In genomic region chr11:60209933-60210249, GRCm38 (mm10) we compare ENCODE assay signal across 8 mouse cellular contexts. TPM values are rescaled to one million over a fixed set of nuclear protein-coding genes. Genes with fewer than 3 reads are reported as not detected.
DNase-seq lines count a peak whose midpoint lies in the region; ATAC-seq and TF ChIP-seq lines count a peak whose summit lies in the region.

No protein-coding gene starts in this region.

- H3K4me1 ChIP-seq in cerebellum, adult 2 months (ENCODE audit: control insufficient read depth, insufficient read depth, low read length), result peaks cover 19% of the 10 kb centered on the region
- peaks cover 43% of the 10 kb centered on the region for H3K4me1 ChIP-seq in neural tube, embryonic 11.5 days (ENCODE audit: control insufficient read depth, insufficient read depth, low read length)
- H3K4me1 ChIP-seq in liver, embryonic 11.5 days (replicated peaks; ENCODE audit: control insufficient read depth, insufficient read depth, low read length), result peaks cover 73% of the 10 kb centered on the region
- peaks cover 22% of the 10 kb centered on the region for H3K4me1 ChIP-seq in stomach, postnatal 0 days (replicated peaks; ENCODE audit: control insufficient read depth, insufficient read depth)

- WGBS in cerebellum, adult 2 months, result 40% methylated on average over 2 of the region's 2 CpGs
- 4% methylated on average over 2 of the region's 2 CpGs for WGBS in neural tube, embryonic 11.5 days
- 7% methylated on average over 2 of the region's 2 CpGs for WGBS in liver, embryonic 11.5 days
- WGBS in stomach, postnatal 0 days, result 2% methylated on average over 2 of the region's 2 CpGs

- no peak for DNase-seq in cerebellum, adult 2 months
- no peak for DNase-seq in cerebellum, adult 11 months
- DNase-seq in neural tube, embryonic 11.5 days (ENCODE audit: low spot score), result no peak
- no peak for DNase-seq in neural tube, embryonic 10.5 days (ENCODE audit: extremely low spot score, low spot score)
- DNase-seq in liver, embryonic 11.5 days (ENCODE audit: low spot score), result no peak
- no peak for DNase-seq in stomach, postnatal 0 days (ENCODE audit: low spot score)
- DNase-seq in cerebellum, postnatal 36 days, result no peak
- DNase-seq in c-Kit-positive CD71-positive TER-119-positive erythroid progenitor cells, embryonic 14.5 days (ENCODE audit: low spot score), result no peak

- peak overlapping the region; percentile 58 for H3K4me2 ChIP-seq in neural tube, embryonic 11.5 days (ENCODE audit: low read depth)
- H3K4me2 ChIP-seq in liver, embryonic 11.5 days, result peak overlapping the region; percentile 98
- peak overlapping the region; percentile 81 for H3K4me2 ChIP-seq in stomach, postnatal 0 days (replicated peaks; ENCODE audit: low read depth)

- H3K27ac ChIP-seq in cerebellum, adult 2 months (ENCODE audit: insufficient read depth, low read length), result peak overlapping the region; percentile 45; the same call in 1 of the 2 replicates
- H3K27ac ChIP-seq in neural tube, embryonic 11.5 days (ENCODE audit: low read depth, low read length), result 0 out of 2 replicates have a peak overlapping the region, but pooled peaks have one; percentile 15
- peak overlapping the region; percentile 84 for H3K27ac ChIP-seq in liver, embryonic 11.5 days (ENCODE audit: low read depth, low read length)
- peak overlapping the region; percentile 78 for H3K27ac ChIP-seq in stomach, postnatal 0 days (replicated peaks)

- H3K9ac ChIP-seq in neural tube, embryonic 11.5 days (ENCODE audit: low read length), result peak overlapping the region; percentile 45
- H3K9ac ChIP-seq in liver, embryonic 11.5 days (ENCODE audit: low read depth, low read length), result peak overlapping the region; percentile 79
- H3K9ac ChIP-seq in stomach, postnatal 0 days (ENCODE audit: low read length), result peak overlapping the region; percentile 59

- no peaks in the 10 kb centered on the region for H3K9me3 ChIP-seq in neural tube, embryonic 11.5 days (ENCODE audit: control insufficient read depth, low read length)
- no peaks in the 10 kb centered on the region for H3K9me3 ChIP-seq in liver, embryonic 11.5 days (ENCODE audit: control insufficient read depth, low read length)
- no peaks in the 10 kb centered on the region for H3K9me3 ChIP-seq in stomach, postnatal 0 days (ENCODE audit: control insufficient read depth, low read length)

- TF ChIP-seq POLR2A in cerebellum, adult 2 months (IDR thresholded peaks at IDR 0.05; ENCODE audit: borderline replicate concordance, insufficient read depth, low read length), result no peak

- no peaks in the 10 kb centered on the region for H3K27me3 ChIP-seq in cerebellum, adult 2 months (ENCODE audit: control insufficient read depth, insufficient read depth, low read length)
- H3K27me3 ChIP-seq in neural tube, embryonic 11.5 days (ENCODE audit: control insufficient read depth, insufficient read depth, low read length), result no peaks in the 10 kb centered on the region
- H3K27me3 ChIP-seq in liver, embryonic 11.5 days (replicated peaks; ENCODE audit: control insufficient read depth, insufficient read depth, low read length), result no peaks in the 10 kb centered on the region
- no peaks in the 10 kb centered on the region for H3K27me3 ChIP-seq in stomach, postnatal 0 days (ENCODE audit: control insufficient read depth, insufficient read depth, low read length)

- no peak for TF ChIP-seq EP300 in stomach, postnatal 0 days (optimal IDR thresholded peaks at IDR 0.05)

- no peak for ATAC-seq in neural tube, embryonic 11.5 days (ENCODE audit: insufficient read depth, low FRiP score, low TSS enrichment)
- ATAC-seq in liver, embryonic 11.5 days (replicated peaks; ENCODE audit: low FRiP score), result no peak
- no peak for ATAC-seq in stomach, postnatal 0 days (ENCODE audit: low FRiP score, low TSS enrichment)

- no peak for TF ChIP-seq CTCF in cerebellum, adult 2 months (IDR thresholded peaks at IDR 0.05; ENCODE audit: borderline replicate concordance, insufficient read depth, low read depth, low read length)
- no peak for TF ChIP-seq CTCF in stomach, postnatal 0 days (IDR thresholded peaks at IDR 0.05; ENCODE audit: low read depth)

- peaks cover 12% of the 10 kb centered on the region for H3K36me3 ChIP-seq in neural tube, embryonic 11.5 days (ENCODE audit: control insufficient read depth, insufficient read depth, low read length)
- peaks cover 22% of the 10 kb centered on the region for H3K36me3 ChIP-seq in liver, embryonic 11.5 days (ENCODE audit: control insufficient read depth, insufficient read depth, low read length)
- peaks cover 15% of the 10 kb centered on the region; the same call in 1 of the 2 replicates for H3K36me3 ChIP-seq in stomach, postnatal 0 days (ENCODE audit: control insufficient read depth, insufficient read depth, low read length)

- H3K4me3 ChIP-seq in cerebellum, adult 2 months (replicated peaks; ENCODE audit: insufficient read depth, low read depth, low read length), result peak overlapping the region; percentile 54
- H3K4me3 ChIP-seq in neural tube, embryonic 11.5 days (ENCODE audit: low read depth, low read length), result peak overlapping the region; percentile 40
- peak overlapping the region; percentile 61 for H3K4me3 ChIP-seq in liver, embryonic 11.5 days (ENCODE audit: low read depth, low read length)
- H3K4me3 ChIP-seq in stomach, postnatal 0 days (ENCODE audit: low read depth, low read length), result peak overlapping the region; percentile 45

RNA-seq across cellular contexts. Expression of gene Srebf1, which starts 12.5 kb away (rescaled TPM):
- 56.1 and 66.3 TPM in 2 replicates for polyA plus RNA-seq in cerebellum, adult 2 months (2012; rRNA removed)
- polyA plus RNA-seq in neural tube, embryonic 11.5 days (2014; fragmentation: Nextera tagmentation; extraction: Ambion mirVana), result 53.3 and 54.7 TPM in 2 replicates
- 78.2 and 78.7 TPM in 2 replicates for polyA plus RNA-seq in liver, embryonic 11.5 days (2014; fragmentation: Nextera tagmentation; extraction: Ambion mirVana)
- polyA plus RNA-seq in stomach, postnatal 0 days (2015; fragmentation: Nextera tagmentation; extraction: Ambion mirVana), result 44.7 and 47.9 TPM in 2 replicates

Comparison
In these comparisons a context has a peak if more than half of its experiments do, and no peak if none do; other contexts are left out.
1. H3K27ac ChIP-seq: peak in every context shown above with its lines; median percentile 84 in liver, embryonic 11.5 days; 78 in stomach, postnatal 0 days; 45 in cerebellum, adult 2 months; 15 in neural tube, embryonic 11.5 days.